Mouse (Mus musculus) MEL (cell line): ENCODE measurements around the gene Rps21. TPM values are rescaled to one million over a fixed set of nuclear protein-coding genes. Genes with fewer than 3 reads are reported as not detected.

Experiments used
- DNase-seq: peaks from one replicate; pipeline ENCODE4 v3.0.0; 2011; ENCODE audit warnings: low read depth, low spot score
- H3K27ac ChIP-seq: 2 replicates; pipeline ENCODE4 v1.5.1; 2012; ENCODE audit warnings: low read depth, mild to moderate bottlenecking, control low read depth, low read length, moderate library complexity; ENCODE audit not compliant: control insufficient read depth
- H3K27me3 ChIP-seq, 2 experiments: fragments of 150-350 bp in 1 of 2; sonication (generic) in 1 of 2; 2 replicates each; pipeline ENCODE4 v1.6.1; 2012; ENCODE audit warnings: low read length in 2 of 2, mild to moderate bottlenecking in 2 of 2, improper control_type of control experiment in 1 of 2, moderate library complexity in 1 of 2; ENCODE audit not compliant: insufficient read depth in 2 of 2, control insufficient read depth in 1 of 2
- H3K36me3 ChIP-seq, 2 experiments: 2 replicates each; pipeline ENCODE4 v1.6.1; 2012 to 2014; ENCODE audit warnings: low read length in 2 of 2, improper control_type of control experiment in 1 of 2, inconsistent platforms in 1 of 2, mild to moderate bottlenecking in 1 of 2; ENCODE audit not compliant: insufficient read depth in 2 of 2, control insufficient read depth in 1 of 2
- H3K4me1 ChIP-seq, 2 experiments: fragments of 150-350 bp in 1 of 2; sonication (generic) in 1 of 2; 2 replicates each; pipeline ENCODE4 v1.6.1; 2012; ENCODE audit warnings: low read length in 2 of 2, improper control_type of control experiment in 1 of 2, mild to moderate bottlenecking in 1 of 2; ENCODE audit not compliant: insufficient read depth in 2 of 2, control insufficient read depth in 1 of 2
- H3K4me3 ChIP-seq, 2 experiments: fragments of 150-350 bp in 1 of 2; sonication (generic) in 1 of 2; 2 replicates each; pipeline ENCODE4 v1.5.1; 2012; ENCODE audit warnings: low read depth in 2 of 2, low read length in 2 of 2, mild to moderate bottlenecking in 2 of 2, moderate library complexity in 2 of 2, control low read depth in 1 of 2, improper control_type of control experiment in 1 of 2; ENCODE audit not compliant: control insufficient read depth in 1 of 2, insufficient read depth in 1 of 2
- H3K79me2 ChIP-seq: 2 replicates; pipeline ENCODE4 v1.6.1; 2012; ENCODE audit warnings: mild to moderate bottlenecking, low read length, moderate library complexity; ENCODE audit not compliant: control insufficient read depth, poor library complexity, insufficient read depth
- H3K9ac ChIP-seq: 2 replicates; pipeline ENCODE4 v1.6.1; 2012; ENCODE audit warnings: low read depth, mild to moderate bottlenecking, control low read depth, low read length, moderate library complexity; ENCODE audit not compliant: control insufficient read depth, poor library complexity, severe bottlenecking
- H3K9me3 ChIP-seq: fragments of 150-350 bp; sonication (generic); replicated peaks from 2 replicates; pipeline ENCODE4 v1.6.1; 2012; ENCODE audit warnings: mild to moderate bottlenecking, low read length, improper control_type of control experiment, moderate library complexity; ENCODE audit not compliant: insufficient read depth
- BHLHE40 ChIP-seq: IDR thresholded peaks from 2 replicates; pipeline ENCODE4 v1.6.1; 2012; ENCODE audit warnings: low read depth, mild to moderate bottlenecking, inconsistent platforms, low read length, improper control_type of control experiment, borderline replicate concordance
- CTCF ChIP-seq, 3 experiments: IDR thresholded peaks in 2 of 3; conservative IDR thresholded peaks in 1 of 3; 2 replicates each; pipeline ENCODE4 v1.5.1; 2011 to 2012; ENCODE audit warnings: low read length in 3 of 3, low read depth in 2 of 3, mild to moderate bottlenecking in 2 of 3, improper control_type of control experiment in 1 of 3, inconsistent platforms in 1 of 3, mixed read lengths in 1 of 3, moderate library complexity in 1 of 3; ENCODE audit not compliant: control insufficient read depth in 1 of 3, insufficient read depth in 1 of 3, poor library complexity in 1 of 3, severe bottlenecking in 1 of 3
- EP300 ChIP-seq, 2 experiments: IDR thresholded peaks; 2 replicates each; pipeline ENCODE4 v1.6.1; 2011; ENCODE audit warnings: improper control_type of control experiment in 2 of 2, low read length in 2 of 2, low read depth in 1 of 2, mild to moderate bottlenecking in 1 of 2
- ETS1 ChIP-seq: IDR thresholded peaks from 2 replicates; pipeline ENCODE4 v1.6.1; 2012; ENCODE audit warnings: low read depth, mild to moderate bottlenecking, inconsistent platforms, low read length, improper control_type of control experiment, moderate library complexity
- GABPA ChIP-seq: IDR thresholded peaks from 2 replicates; pipeline ENCODE4 v1.6.1; 2012; ENCODE audit warnings: low read depth, mild to moderate bottlenecking, inconsistent platforms, low read length, improper control_type of control experiment, moderate library complexity
- HCFC1 ChIP-seq: IDR thresholded peaks from 2 replicates; pipeline ENCODE4 v1.6.1; 2012; ENCODE audit warnings: low read depth, mild to moderate bottlenecking, inconsistent platforms, low read length, improper control_type of control experiment, moderate library complexity
- MAFK ChIP-seq: IDR thresholded peaks from 2 replicates; pipeline ENCODE4 v1.6.1; 2011; ENCODE audit warnings: low read depth, mild to moderate bottlenecking, low read length, improper control_type of control experiment, borderline replicate concordance
- MEF2A ChIP-seq: IDR thresholded peaks from 2 replicates; pipeline ENCODE4 v1.6.1; 2014; ENCODE audit warnings: low read depth, mild to moderate bottlenecking, inconsistent platforms, low read length, improper control_type of control experiment; ENCODE audit not compliant: poor library complexity, insufficient replicate concordance, severe bottlenecking; ENCODE audit errors: extremely low read depth
- MXI1 ChIP-seq: IDR thresholded peaks from 2 replicates; pipeline ENCODE4 v1.6.1; 2011; ENCODE audit warnings: mild to moderate bottlenecking, low read depth, low read length, improper control_type of control experiment
- POLR2AphosphoS2 ChIP-seq: IDR thresholded peaks from 2 replicates; pipeline ENCODE4 v1.6.1; 2011; ENCODE audit warnings: low read length, improper control_type of control experiment
- TAL1 ChIP-seq: IDR thresholded peaks from 2 replicates; pipeline ENCODE4 v1.6.1; 2012; ENCODE audit warnings: mild to moderate bottlenecking, inconsistent platforms, low read length, moderate library complexity, mixed read lengths
- TBP ChIP-seq: IDR thresholded peaks from 2 replicates; pipeline ENCODE4 v1.8.0; 2011; ENCODE audit warnings: low read depth, low read length, improper control_type of control experiment
- USF1 ChIP-seq: IDR thresholded peaks from 2 replicates; pipeline ENCODE4 v1.6.1; 2014; ENCODE audit warnings: low read depth, mild to moderate bottlenecking, inconsistent platforms, low read length, improper control_type of control experiment, moderate library complexity
- USF2 ChIP-seq, 2 experiments: IDR thresholded peaks; 2 replicates each; pipeline ENCODE4 v1.6.1; 2011 to 2012; ENCODE audit warnings: improper control_type of control experiment in 2 of 2, low read length in 2 of 2, borderline replicate concordance in 1 of 2, inconsistent platforms in 1 of 2, low read depth in 1 of 2, mild to moderate bottlenecking in 1 of 2; ENCODE audit not compliant: insufficient read depth in 1 of 2
- ZC3H11A ChIP-seq: IDR thresholded peaks from 2 replicates; pipeline ENCODE4 v1.6.1; 2012; ENCODE audit warnings: low read depth, mild to moderate bottlenecking, inconsistent platforms, low read length, improper control_type of control experiment
- ZKSCAN1 ChIP-seq: IDR thresholded peaks from 2 replicates; pipeline ENCODE4 v1.6.1; 2012; ENCODE audit warnings: low read depth, mild to moderate bottlenecking, inconsistent platforms, low read length, improper control_type of control experiment, moderate library complexity
- ZMIZ1 ChIP-seq: IDR thresholded peaks from 2 replicates; pipeline ENCODE4 v1.6.1; 2012; ENCODE audit warnings: low read depth, mild to moderate bottlenecking, inconsistent platforms, low read length, improper control_type of control experiment, moderate library complexity
- polyA plus RNA-seq, 2 experiments: library from polyadenylated mRNA; stranded (reverse) in 1 of 2; unstranded in 1 of 2; fragments of >175 nt in 1 of 2; fragments of >200 nt in 1 of 2; gene quantifications; 2 replicates each; pipeline versions ENCODE4 v1.2.1 to v1.2.4; 2012; ENCODE audit warnings: low replicate concordance in 2 of 2, low read depth in 1 of 2; ENCODE audit not compliant: insufficient read length in 2 of 2, insufficient read depth in 1 of 2, missing spikeins in 1 of 2
- total RNA-seq: library from RNA; depleted of rRNA; stranded (reverse); fragments of 300-350 nt; gene quantifications from 2 replicates; pipeline ENCODE4 v1.2.3, GENCODE M21; 2012

Rps21 gene
- total and polyA plus RNA-seq, 3 experiments: 995 to 4,916 (median 1,182) TPM

DNA sequence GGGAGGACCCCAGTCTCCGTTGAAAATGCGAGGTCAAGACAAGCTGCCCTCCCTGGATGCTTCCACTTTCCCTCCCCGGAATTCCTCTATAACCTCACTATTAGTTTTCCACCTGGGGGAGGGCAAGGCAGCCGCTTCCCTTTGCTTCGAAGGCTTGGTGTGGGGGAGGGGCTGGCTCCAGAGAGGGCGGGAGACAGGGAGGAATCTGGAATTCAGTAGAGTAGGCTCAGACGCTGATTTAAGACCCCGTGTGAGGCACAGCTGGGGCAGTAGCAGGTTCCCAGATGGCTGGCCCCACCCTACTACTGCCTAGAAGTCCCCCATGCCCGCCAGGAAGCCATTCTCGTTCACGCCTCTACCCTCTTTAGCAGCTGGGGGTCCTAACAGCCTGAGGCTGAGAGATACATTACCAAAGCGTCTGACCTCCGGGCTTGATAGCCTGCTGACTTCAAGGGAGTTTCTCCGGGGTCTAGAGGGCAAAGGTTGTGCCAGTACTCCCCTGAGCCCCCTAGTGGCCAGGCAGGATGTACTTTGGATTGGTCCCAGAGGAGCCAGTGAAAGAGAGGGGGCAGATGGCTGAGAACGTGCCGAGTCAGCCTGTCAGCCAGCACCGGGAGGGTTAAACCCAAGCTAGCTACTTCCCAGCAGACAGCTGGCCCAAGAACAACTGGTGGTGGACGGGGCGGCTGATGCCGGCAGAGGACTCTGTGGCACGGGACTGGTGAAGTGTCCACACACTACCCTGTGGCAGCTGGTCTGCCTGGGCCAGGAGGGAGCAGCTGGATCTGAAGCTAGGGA, 29.7 kb upstream of the Rps21 start:
- peak overlapping the region; percentile 1 to 48; a peak in 1 of 4 replicates for H3K4me3 ChIP-seq
- H3K27ac ChIP-seq: no peak overlapping the region
- peak; percentile 26 for DNase-seq
- H3K79me2 ChIP-seq: peaks cover 1% of the 10 kb centered on the region; the same call in 1 of the 2 replicates
- no peak overlapping the region; the same call in 1 of the 2 replicates for H3K9ac ChIP-seq
- H3K27me3 ChIP-seq: no peaks in the 10 kb centered on the region
- peak; percentile 48 to 61 (median 54) for TF ChIP-seq CTCF (IDR thresholded peaks at IDR 0.05 in 2 of 3, conservative IDR thresholded peaks at IDR 0.05 in 1 of 3; ENCODE audit: control insufficient read depth in 1 of 3, insufficient read depth in 1 of 3, low read depth in 2 of 3, low read length in 3 of 3, poor library complexity in 1 of 3, severe bottlenecking in 1 of 3)
- TF ChIP-seq USF2 (IDR thresholded peaks at IDR 0.05; ENCODE audit: borderline replicate concordance in 1 of 2, insufficient read depth in 1 of 2, low read depth in 1 of 2, low read length in 2 of 2): no peak
- TF ChIP-seq ZMIZ1: no peak
- no peak for TF ChIP-seq POLR2AphosphoS2
- no peak for TF ChIP-seq MAFK
- TF ChIP-seq TAL1: no peak
- H3K36me3 ChIP-seq: no peaks in the 10 kb centered on the region; a peak in 1 of 4 replicates
- no peaks in the 10 kb centered on the region for H3K9me3 ChIP-seq
- peaks cover 0 to 16% of the 10 kb centered on the region in 2 experiments; a peak in 1 of 4 replicates for H3K4me1 ChIP-seq

- TF ChIP-seq MEF2A (no peak), MXI1 (no peak), USF1 (no peak), EP300 (IDR thresholded peaks at IDR 0.05; ENCODE audit: low read depth in 1 of 2, low read length in 2 of 2) (no peak)
- peaks cover 1% of the 10 kb centered on the region; the same call in 1 of the 2 replicates for H3K79me2 ChIP-seq
- H3K9me3 ChIP-seq: no peaks in the 10 kb centered on the region
- no peak overlapping the region for H3K27ac ChIP-seq
- DNase-seq: no peak
- H3K4me1 ChIP-seq: peaks cover 0 to 11% of the 10 kb centered on the region in 2 experiments; a peak in 1 of 4 replicates
- H3K4me3 ChIP-seq: no peak overlapping the region
- no peak overlapping the region for H3K9ac ChIP-seq
- H3K36me3 ChIP-seq: no peaks in the 10 kb centered on the region
- H3K27me3 ChIP-seq: no peaks in the 10 kb centered on the region
These were observed 29.1 kb upstream of the Rps21 start for GRCm38 (mm10) chr2:180228060-180228458.

DNA sequence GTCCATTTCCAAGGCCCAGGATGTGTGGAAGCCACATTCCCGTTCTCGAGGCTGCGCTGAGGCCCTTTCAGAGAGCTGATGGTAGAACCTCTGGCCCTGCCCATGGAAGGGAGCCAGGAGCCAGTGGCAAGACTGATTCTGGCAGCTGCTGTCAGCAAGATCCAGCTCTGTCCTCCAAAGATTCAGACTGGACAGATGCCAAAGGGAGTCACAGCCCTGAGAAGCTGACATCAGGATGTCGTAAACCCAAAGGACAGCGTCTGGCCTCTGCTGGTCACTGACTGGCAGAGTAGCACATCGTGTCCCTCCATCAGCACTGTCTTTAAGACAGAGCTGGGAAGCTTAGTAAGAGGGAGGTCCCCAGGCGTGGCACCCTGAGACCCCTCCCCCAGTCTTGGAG, 28.6 kb upstream of the Rps21 start:
- H3K79me2 ChIP-seq: peaks cover 1% of the 10 kb centered on the region; the same call in 1 of the 2 replicates
- no peaks in the 10 kb centered on the region for H3K9me3 ChIP-seq
- H3K4me3 ChIP-seq: no peak overlapping the region
- H3K9ac ChIP-seq: no peak overlapping the region
- no peaks in the 10 kb centered on the region for H3K36me3 ChIP-seq
- no peaks in the 10 kb centered on the region for H3K27me3 ChIP-seq
- no peak overlapping the region for H3K27ac ChIP-seq
- H3K4me1 ChIP-seq: peaks cover 0 to 11% of the 10 kb centered on the region in 2 experiments; a peak in 1 of 4 replicates
- peak; percentile 15 for DNase-seq
- TF ChIP-seq POLR2AphosphoS2: no peak
- TF ChIP-seq ETS1: no peak
- TF ChIP-seq GABPA: no peak
- no peak for TF ChIP-seq ZC3H11A
- no peak for TF ChIP-seq ZKSCAN1
- TF ChIP-seq HCFC1: no peak
- no peak for TF ChIP-seq BHLHE40
- no peak for TF ChIP-seq TBP
